Mouse (Mus musculus) B cell, adult 2 months (primary cell): ENCODE results near the gene Anxa8.
A peak's percentile ranks its signal among the peaks of the same experiment; 100 is the strongest.

Experiments
- DNase-seq, 2 experiments: peaks; one replicate each; pipeline ENCODE4 v3.0.0; 2022

Gene Anxa8

GRCm38 (mm10) chr14:34085731-34086130 is at the start of gene Anxa8:
Gene Anxa8, plus strand, starts transcription at chr14:34085981.
- DNase-seq = no peak

- DNase-seq = no peak
Measured at GRCm38 (mm10) chr14:34041241-34041640, 44.5 kb upstream of the Anxa8 start.

- no peak for DNase-seq
Measured at GRCm38 (mm10) chr14:34043341-34043740, 42.4 kb upstream of the Anxa8 start.

- DNase-seq = no peak
Measured at GRCm38 (mm10) chr14:34050101-34050779, 35.5 kb upstream of the Anxa8 start.

- DNase-seq = no peak
Measured at GRCm38 (mm10) chr14:34052516-34052915, 33.3 kb upstream of the Anxa8 start, which contains the start of gene Antxrl. Gene Antxrl, plus strand, starts transcription at chr14:34052707.

GRCm38 (mm10) chr14:34071665-34072064 is 14.1 kb upstream of the Anxa8 start:
- DNase-seq = no peak

- DNase-seq = no peak
Measured at GRCm38 (mm10) chr14:34075346-34075745, 10.4 kb upstream of the Anxa8 start.

- no peak for DNase-seq
Measured at GRCm38 (mm10) chr14:34077222-34077621, 8.6 kb upstream of the Anxa8 start.

GRCm38 (mm10) chr14:34078293-34078692 is 7.5 kb upstream of the Anxa8 start:
- DNase-seq = no peak

- DNase-seq = peak; percentile 7 to 12
Measured at GRCm38 (mm10) chr14:34080321-34080997, 5.3 kb upstream of the Anxa8 start.

- no peak for DNase-seq
Measured at GRCm38 (mm10) chr14:34086806-34087205, 1.0 kb downstream of the Anxa8 start.

GRCm38 (mm10) chr14:34087856-34088398 is 2.1 kb downstream of the Anxa8 start:
- DNase-seq = no peak

GRCm38 (mm10) chr14:34089796-34090195 is 4.0 kb downstream of the Anxa8 start:
- no peak for DNase-seq

GRCm38 (mm10) chr14:34091475-34091874 is 5.7 kb downstream of the Anxa8 start:
- no peak for DNase-seq

- no peak for DNase-seq
Measured at GRCm38 (mm10) chr14:34092856-34093255, 7.1 kb downstream of the Anxa8 start.

GRCm38 (mm10) chr14:34096161-34096560 is 10.4 kb downstream of the Anxa8 start:
- no peak for DNase-seq

GRCm38 (mm10) chr14:34102601-34103000 is 16.8 kb downstream of the Anxa8 start, which contains the start of gene A630023A22Rik:
Gene A630023A22Rik, minus strand, starts transcription at chr14:34102754.
- no peak for DNase-seq

GRCm38 (mm10) chr14:34103855-34104254 is 18.1 kb downstream of the Anxa8 start:
- DNase-seq = no peak

- no peak for DNase-seq
Measured at GRCm38 (mm10) chr14:34104892-34105291, 19.1 kb downstream of the Anxa8 start.

GRCm38 (mm10) chr14:34106389-34107062 is 20.7 kb downstream of the Anxa8 start:
- peak; percentile 13 to 32 for DNase-seq

- no peak for DNase-seq
Measured at GRCm38 (mm10) chr14:34107594-34107993, 21.8 kb downstream of the Anxa8 start.

- no peak for DNase-seq
Measured at GRCm38 (mm10) chr14:34114311-34114710, 28.5 kb downstream of the Anxa8 start.

- DNase-seq = no peak
Measured at GRCm38 (mm10) chr14:34119046-34119723, 33.4 kb downstream of the Anxa8 start.
